17 mouse cellular contexts compared by ENCODE assay signal in the genomic region with DNA sequence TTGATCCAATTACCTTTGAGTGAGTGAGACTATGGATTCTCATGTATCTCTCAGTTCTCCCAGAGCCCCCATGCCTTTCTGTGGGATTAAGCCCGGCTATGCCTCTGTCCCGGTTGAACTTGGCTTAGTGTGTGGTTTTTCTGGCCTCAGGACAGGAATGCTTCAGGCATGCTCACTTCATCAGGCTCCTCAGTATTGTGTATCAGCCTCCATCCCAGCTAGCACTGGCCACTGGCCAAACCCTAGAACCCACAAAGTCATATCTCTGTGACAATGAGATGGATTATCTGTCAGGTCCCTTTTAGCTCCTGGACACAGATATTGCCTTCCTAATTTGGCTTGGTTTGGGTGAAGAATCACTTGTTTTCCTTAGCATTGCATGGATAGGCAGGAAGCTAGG. TPM values are rescaled to one million over a fixed set of nuclear protein-coding genes. Genes with fewer than 3 reads are reported as not detected.
DNase-seq lines count a peak whose midpoint lies in the region; ATAC-seq lines count a peak whose summit lies in the region.
"Had no signal": no experiment of that assay in that cellular context is flagged by ENCODE, and none has a peak within 500 bp of the region (broad histone marks: within the 10 kb centered on the region; RNA-seq: fewer than 3 reads in every experiment).

No protein-coding gene starts in this region.

- no peaks in the 10 kb centered on the region for H3K4me1 ChIP-seq in embryonic facial prominence, embryonic 14.5 days (ENCODE audit: control insufficient read depth, insufficient read depth, low read length)
- peaks cover 10% of the 10 kb centered on the region for H3K4me1 ChIP-seq in embryonic facial prominence, embryonic 10.5 days
- H3K4me1 ChIP-seq in lung, embryonic 16.5 days (replicated peaks; ENCODE audit: control insufficient read depth, insufficient read depth, low read length), result no peaks in the 10 kb centered on the region; the same call in 1 of the 2 replicates

- no peak overlapping the region for H3K27ac ChIP-seq in embryonic facial prominence, embryonic 14.5 days (replicated peaks; ENCODE audit: low read depth, low read length)
- H3K27ac ChIP-seq in embryonic facial prominence, embryonic 10.5 days (replicated peaks), result no peak overlapping the region
- no peak overlapping the region for H3K27ac ChIP-seq in lung, embryonic 16.5 days (ENCODE audit: low read length)
- H3K27ac ChIP-seq: forebrain, embryonic 15.5 days; hindbrain, embryonic 12.5 days; hindbrain, postnatal 0 days had no signal

- no peak overlapping the region for H3K9ac ChIP-seq in embryonic facial prominence, embryonic 14.5 days (ENCODE audit: low read depth, low read length)
- no peak overlapping the region for H3K9ac ChIP-seq in lung, embryonic 16.5 days (ENCODE audit: low read length)
- H3K9ac ChIP-seq: forebrain, embryonic 15.5 days; hindbrain, embryonic 12.5 days had no signal

- no peaks in the 10 kb centered on the region for H3K36me3 ChIP-seq in embryonic facial prominence, embryonic 14.5 days (ENCODE audit: control insufficient read depth, insufficient read depth, low read length)
- no peaks in the 10 kb centered on the region for H3K36me3 ChIP-seq in embryonic facial prominence, embryonic 10.5 days (replicated peaks)
- H3K36me3 ChIP-seq in lung, embryonic 16.5 days (ENCODE audit: control insufficient read depth, insufficient read depth, low read length), result no peaks in the 10 kb centered on the region
- H3K36me3 ChIP-seq: forebrain, embryonic 15.5 days; hindbrain, embryonic 12.5 days had no signal

- H3K9me3 ChIP-seq in embryonic facial prominence, embryonic 14.5 days (ENCODE audit: control insufficient read depth, low read length), result no peaks in the 10 kb centered on the region
- H3K9me3 ChIP-seq in embryonic facial prominence, embryonic 10.5 days, result no peaks in the 10 kb centered on the region
- H3K9me3 ChIP-seq in lung, embryonic 16.5 days (ENCODE audit: control insufficient read depth, low read length), result no peaks in the 10 kb centered on the region
- H3K9me3 ChIP-seq: forebrain, embryonic 15.5 days; hindbrain, embryonic 12.5 days had no signal

- no peak overlapping the region for H3K4me2 ChIP-seq in embryonic facial prominence, embryonic 14.5 days (ENCODE audit: low read depth, low read length)
- H3K4me2 ChIP-seq in lung, embryonic 16.5 days (ENCODE audit: low read depth, low read length), result no peak overlapping the region
- H3K4me2 ChIP-seq: forebrain, embryonic 15.5 days; heart, embryonic 11.5 days; hindbrain, embryonic 12.5 days had no signal

- 9% methylated on average over 2 of the region's 2 CpGs for whole genome bisulfite sequencing in embryonic facial prominence, embryonic 14.5 days
- WGBS in embryonic facial prominence, embryonic 10.5 days, result 72% methylated on average over 2 of the region's 2 CpGs
- WGBS in lung, embryonic 16.5 days, result 10% methylated on average over 2 of the region's 2 CpGs

- DNase-seq in embryonic facial prominence, embryonic 14.5 days (ENCODE audit: low spot score), result peak; percentile 20
- DNase-seq in embryonic facial prominence, embryonic 10.5 days (ENCODE audit: low spot score), result no peak
- DNase-seq in lung, postnatal 10 days, result no peak
- peak; percentile 40 for DNase-seq in 3T3-L1 (ENCODE audit: low read depth, low spot score)
- DNase-seq in NIH3T3 (ENCODE audit: low read depth), result peak; percentile 1
- DNase-seq in liver, result no peak
- DNase-seq: adrenal gland, postnatal 14 days; cerebellum, adult 11-12 months; cerebellum, adult 9-10 months; gastrocnemius, postnatal 36 days; heart, adult 11 months; heart, postnatal 36 days had no signal

- H3K27me3 ChIP-seq in embryonic facial prominence, embryonic 14.5 days (replicated peaks; ENCODE audit: control insufficient read depth, insufficient read depth, low read length), result no peaks in the 10 kb centered on the region
- peaks cover 39% of the 10 kb centered on the region for H3K27me3 ChIP-seq in embryonic facial prominence, embryonic 10.5 days (replicated peaks; ENCODE audit: low read depth, poor library complexity, severe bottlenecking)
- peaks cover 3% of the 10 kb centered on the region; the same call in 1 of the 2 replicates for H3K27me3 ChIP-seq in lung, embryonic 16.5 days (ENCODE audit: control insufficient read depth, insufficient read depth, low read depth, low read length)
- H3K27me3 ChIP-seq: forebrain, embryonic 15.5 days had no signal

- H3K4me3 ChIP-seq in embryonic facial prominence, embryonic 14.5 days (ENCODE audit: low read depth, low read length), result no peak overlapping the region
- H3K4me3 ChIP-seq in embryonic facial prominence, embryonic 10.5 days, result no peak overlapping the region
- H3K4me3 ChIP-seq in lung, embryonic 16.5 days (ENCODE audit: low read length), result no peak overlapping the region
- H3K4me3 ChIP-seq: forebrain, embryonic 15.5 days; hindbrain, embryonic 12.5 days had no signal

- ATAC-seq in embryonic facial prominence, embryonic 14.5 days (ENCODE audit: low read depth), result no peak
- 0 out of 2 replicates have a peak, but pooled peaks have one; percentile 45 for ATAC-seq in lung, embryonic 16.5 days (ENCODE audit: low read depth)
- ATAC-seq: forebrain, embryonic 15.5 days; hindbrain, postnatal 0 days had no signal

RNA-seq across cellular contexts. Expression of a gene that starts 23.5 kb away (rescaled TPM):
- 0.88 and 0.93 TPM in 2 replicates for polyA plus RNA-seq in embryonic facial prominence, embryonic 14.5 days (2014; fragmentation: Nextera tagmentation; extraction: Ambion mirVana)
- 0.45 and 0.50 TPM in 2 replicates for polyA plus RNA-seq in embryonic facial prominence, embryonic 10.5 days (2016; fragmentation: Nextera tagmentation; extraction: Ambion mirVana)
- 0.38 and 0.60 TPM in 2 replicates for polyA plus RNA-seq in lung, embryonic 16.5 days (2015; fragmentation: Nextera tagmentation; extraction: Ambion mirVana)

Comparison
In these comparisons a context has a peak if more than half of its experiments do, and no peak if none do; other contexts are left out.
1. DNase-seq: peak in embryonic facial prominence, embryonic 14.5 days (single experiment), 3T3-L1 (single experiment) and NIH3T3 (single experiment); none in embryonic facial prominence, embryonic 10.5 days (single experiment), lung, postnatal 10 days (single experiment) and liver (single experiment).